Mouse (Mus musculus): ENCODE measurements around the gene Gse1. TPM values are rescaled to one million over a fixed set of nuclear protein-coding genes. Genes with fewer than 3 reads are reported as not detected.

Gene Gse1
- total and polyA plus RNA-seq, 2 experiments from 2014 or later, result 15.9 to 48.2 TPM

GRCm38 (mm10) chr8:120228781-120229573 lies 721 bp downstream of the Gse1 start:
- H3K27me3 ChIP-seq (ENCODE audit: insufficient read depth, low read length), result no peaks in the 10 kb centered on the region; the same call in 1 of the 2 replicates
- DNase-seq (peak; percentile 67), ATAC-seq (peak; percentile 56)
- H3K27ac ChIP-seq (ENCODE audit: low read depth, low read length), result peak overlapping the region; percentile 35; the same call in 1 of the 2 replicates
- H3K4me1 ChIP-seq (ENCODE audit: insufficient read depth), result peaks cover 9% of the 10 kb centered on the region; the same call in 1 of the 2 replicates
- H3K36me3 ChIP-seq (ENCODE audit: insufficient read depth), result no peaks in the 10 kb centered on the region
- H3K9ac ChIP-seq, result peak overlapping the region; percentile 58
- H3K4me3 ChIP-seq (ENCODE audit: low read depth, low read length), result peak overlapping the region; percentile 62
- H3K9me3 ChIP-seq (ENCODE audit: low read length), result no peaks in the 10 kb centered on the region
- WGBS, result 3% methylated on average over 90 of the region's 125 CpGs
- peak overlapping the region; percentile 82 for H3K4me2 ChIP-seq (ENCODE audit: low read depth)
- no peak for TF ChIP-seq CTCF (IDR thresholded peaks at IDR 0.05; ENCODE audit: low read depth)

DNA sequence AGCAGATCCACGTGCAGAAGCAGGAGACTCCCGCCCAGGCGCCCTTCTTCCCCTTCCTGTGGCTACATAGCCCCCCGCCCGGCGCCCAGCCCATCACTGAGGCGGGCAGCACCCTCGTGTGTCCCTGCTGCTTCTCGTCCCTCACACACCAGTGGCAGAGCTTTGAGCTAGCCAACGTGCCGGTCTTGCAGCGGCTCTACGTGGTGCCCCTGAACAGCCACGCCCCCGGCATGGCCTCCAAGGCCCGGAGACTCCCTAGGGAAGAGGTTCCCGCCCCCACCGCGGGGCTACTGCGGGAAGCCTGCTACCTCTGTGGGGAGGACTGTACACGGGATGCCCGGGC lies 1.3 kb downstream of the Gse1 start:
- DNase-seq (no peak), ATAC-seq (no peak; the same call in 1 of the 2 replicates)
- Histone ChIP-seq H3K36me3 (ENCODE audit: insufficient read depth) (no peaks in the 10 kb centered on the region), H3K27me3 (ENCODE audit: insufficient read depth, low read length) (no peaks in the 10 kb centered on the region; the same call in 1 of the 2 replicates), H3K9me3 (ENCODE audit: low read length) (no peaks in the 10 kb centered on the region), H3K4me1 (ENCODE audit: insufficient read depth) (peaks cover 9% of the 10 kb centered on the region; the same call in 1 of the 2 replicates), H3K4me3 (ENCODE audit: low read depth, low read length) (peak overlapping the region; percentile 62), H3K4me2 (ENCODE audit: low read depth) (peak overlapping the region; percentile 82), H3K9ac (peak overlapping the region; percentile 58), H3K27ac (ENCODE audit: low read depth, low read length) (no peak overlapping the region)
- under 1% methylated on average over 20 of the region's 22 CpGs for WGBS
- TF ChIP-seq CTCF (IDR thresholded peaks at IDR 0.05; ENCODE audit: low read depth), result no peak

- Histone ChIP-seq H3K4me2 (ENCODE audit: low read depth) (peak overlapping the region; percentile 82), H3K9me3 (ENCODE audit: low read length) (no peaks in the 10 kb centered on the region), H3K36me3 (ENCODE audit: insufficient read depth) (no peaks in the 10 kb centered on the region), H3K27ac (ENCODE audit: low read depth, low read length) (no peak overlapping the region), H3K9ac (peak overlapping the region; percentile 58; the same call in 1 of the 2 replicates), H3K4me3 (ENCODE audit: low read depth, low read length) (peak overlapping the region; percentile 62), H3K27me3 (ENCODE audit: insufficient read depth, low read length) (no peaks in the 10 kb centered on the region; the same call in 1 of the 2 replicates), H3K4me1 (ENCODE audit: insufficient read depth) (peaks cover 9% of the 10 kb centered on the region; the same call in 1 of the 2 replicates)
- TF ChIP-seq CTCF (IDR thresholded peaks at IDR 0.05; ENCODE audit: low read depth), result no peak
- ATAC-seq (no peak), DNase-seq (no peak)
- WGBS, result 22% methylated on average over 22 of the region's 22 CpGs
Observed at GRCm38 (mm10) chr8:120230081-120230480, 1.8 kb downstream of the Gse1 start.

DNA sequence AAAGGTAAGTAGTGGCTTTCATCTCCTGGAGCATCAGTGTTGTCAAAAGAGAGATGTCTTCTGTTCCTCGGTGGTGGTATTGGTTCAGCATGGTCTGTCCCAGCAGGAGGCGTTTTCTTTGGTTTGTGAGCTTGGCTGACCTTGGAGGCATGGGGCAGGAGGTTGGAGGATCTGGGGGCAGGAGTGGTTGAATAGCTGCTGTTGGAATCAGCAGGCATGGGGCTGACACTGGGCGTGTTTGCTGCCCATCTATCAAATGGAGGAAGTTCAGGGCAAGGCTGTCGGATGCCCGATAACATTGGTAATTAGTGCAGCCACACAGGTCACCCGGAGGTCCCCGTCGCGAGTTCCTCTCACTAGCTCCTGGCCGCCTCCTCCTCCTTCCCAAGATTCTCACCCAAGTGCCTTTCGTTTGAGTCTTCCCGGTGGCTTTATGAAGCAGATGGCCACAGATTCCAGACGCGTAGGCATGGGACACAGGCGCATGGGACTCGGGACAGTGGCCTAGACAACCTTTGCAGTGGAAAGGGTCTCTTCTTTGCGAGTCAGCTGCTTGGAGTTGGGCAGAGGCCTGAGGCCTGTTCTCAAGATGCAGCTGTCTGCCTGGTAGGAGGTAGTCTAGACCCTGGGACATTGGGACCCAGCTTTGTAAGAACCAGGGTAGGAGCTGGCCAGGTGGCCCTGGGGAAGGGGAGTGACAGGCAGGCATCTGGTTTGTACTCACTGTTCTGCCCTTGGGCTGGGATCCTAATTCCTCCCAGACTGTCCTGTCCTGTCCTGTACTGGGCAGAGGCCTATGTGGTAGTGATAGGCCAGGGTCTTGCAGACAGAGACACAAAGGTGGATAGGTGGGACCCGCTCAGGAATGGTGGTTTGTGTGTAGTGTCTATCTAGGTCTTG lies 2.7 kb downstream of the Gse1 start:
- ATAC-seq, result no peak
- peak overlapping the region; percentile 62 for H3K4me3 ChIP-seq (ENCODE audit: low read depth, low read length)
- peak overlapping the region; percentile 82 for H3K4me2 ChIP-seq (ENCODE audit: low read depth)
- no peak for TF ChIP-seq CTCF (IDR thresholded peaks at IDR 0.05; ENCODE audit: low read depth)
- DNase-seq, result no peak
- no peaks in the 10 kb centered on the region for H3K36me3 ChIP-seq (ENCODE audit: insufficient read depth)
- WGBS, result 58% methylated on average over 18 of the region's 18 CpGs
- H3K9me3 ChIP-seq (ENCODE audit: low read length), result no peaks in the 10 kb centered on the region
- H3K27me3 ChIP-seq (ENCODE audit: insufficient read depth, low read length), result no peaks in the 10 kb centered on the region; the same call in 1 of the 2 replicates
- H3K4me1 ChIP-seq (ENCODE audit: insufficient read depth), result peaks cover 9% of the 10 kb centered on the region; the same call in 1 of the 2 replicates
- H3K27ac ChIP-seq (ENCODE audit: low read depth, low read length), result no peak overlapping the region
- peak overlapping the region; percentile 14; the same call in 1 of the 2 replicates for H3K9ac ChIP-seq

DNA sequence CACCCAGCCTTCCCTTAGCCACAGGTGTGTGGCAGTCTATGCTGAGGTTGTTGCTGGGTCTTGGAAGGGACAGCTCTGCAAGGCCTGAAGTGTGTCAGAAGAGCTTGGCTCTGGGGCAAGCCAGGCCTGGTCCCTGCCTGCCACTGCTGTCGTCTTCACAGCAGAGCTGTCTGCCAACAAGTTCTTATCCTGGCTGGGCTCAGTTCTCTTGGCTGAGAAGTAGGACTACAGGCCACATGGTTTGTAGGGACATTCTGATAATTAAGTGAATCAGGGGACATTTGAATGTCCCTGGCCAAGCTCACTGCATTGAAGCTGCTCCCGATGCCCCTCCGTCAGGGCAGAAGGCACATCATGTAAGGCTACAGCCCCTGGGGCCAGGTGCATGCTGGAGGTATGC lies 3.6 kb downstream of the Gse1 start:
- TF ChIP-seq CTCF (IDR thresholded peaks at IDR 0.05; ENCODE audit: low read depth), result no peak
- H3K27ac ChIP-seq (ENCODE audit: low read depth, low read length), result no peak overlapping the region
- no peaks in the 10 kb centered on the region for H3K36me3 ChIP-seq (ENCODE audit: insufficient read depth)
- 66% methylated on average over 3 of the region's 3 CpGs for WGBS
- H3K4me3 ChIP-seq (ENCODE audit: low read depth, low read length), result peak overlapping the region; percentile 19; the same call in 1 of the 2 replicates
- ATAC-seq, result no peak
- H3K9ac ChIP-seq, result no peak overlapping the region
- H3K27me3 ChIP-seq (ENCODE audit: insufficient read depth, low read length), result no peaks in the 10 kb centered on the region; the same call in 1 of the 2 replicates
- H3K4me2 ChIP-seq (ENCODE audit: low read depth), result peak overlapping the region; percentile 82
- peaks cover 9% of the 10 kb centered on the region; the same call in 1 of the 2 replicates for H3K4me1 ChIP-seq (ENCODE audit: insufficient read depth)
- no peak for DNase-seq
- no peaks in the 10 kb centered on the region for H3K9me3 ChIP-seq (ENCODE audit: low read length)

GRCm38 (mm10) chr8:120232398-120232797 lies 4.1 kb downstream of the Gse1 start:
- Histone ChIP-seq H3K4me3 (ENCODE audit: low read depth, low read length) (peak overlapping the region; percentile 19), H3K27ac (ENCODE audit: low read depth, low read length) (no peak overlapping the region), H3K36me3 (ENCODE audit: insufficient read depth) (no peaks in the 10 kb centered on the region), H3K9ac (0 out of 2 replicates have a peak overlapping the region, but pooled peaks have one; percentile 18), H3K9me3 (ENCODE audit: low read length) (no peaks in the 10 kb centered on the region), H3K27me3 (ENCODE audit: insufficient read depth, low read length) (no peaks in the 10 kb centered on the region; the same call in 1 of the 2 replicates), H3K4me2 (ENCODE audit: low read depth) (peak overlapping the region; percentile 82), H3K4me1 (ENCODE audit: insufficient read depth) (peaks cover 9% of the 10 kb centered on the region; the same call in 1 of the 2 replicates)
- 39% methylated on average over 4 of the region's 4 CpGs for WGBS
- ATAC-seq (no peak), DNase-seq (no peak)
- no peak for TF ChIP-seq CTCF (IDR thresholded peaks at IDR 0.05; ENCODE audit: low read depth)
